Comparison of ENCODE assay signal across 9 mouse cellular contexts in genomic region chr7:141693591-141694273, GRCm38 (mm10). TPM values are rescaled to one million over a fixed set of nuclear protein-coding genes. Genes with fewer than 3 reads are reported as not detected.
DNase-seq lines count a peak whose midpoint lies in the region; ATAC-seq and TF ChIP-seq lines count a peak whose summit lies in the region.
"Had no signal": no experiment of that assay in that cellular context is flagged by ENCODE, and none has a peak within 500 bp of the region (broad histone marks: within the 10 kb centered on the region; RNA-seq: fewer than 3 reads in every experiment).

No protein-coding gene starts in this region.

- peak; percentile 11; the same call in 1 of the 2 replicates for TF ChIP-seq CTCF in liver, postnatal 0 days (IDR thresholded peaks at IDR 0.05; ENCODE audit: low read depth)
- no peak for TF ChIP-seq CTCF in small intestine, adult 2 months (IDR thresholded peaks at IDR 0.05; ENCODE audit: extremely low read depth, insufficient read length, insufficient replicate concordance, low read depth, low read length)

- no peaks in the 10 kb centered on the region for H3K36me3 ChIP-seq in heart, embryonic 16.5 days (ENCODE audit: control insufficient read depth, insufficient read depth)
- no peaks in the 10 kb centered on the region for H3K36me3 ChIP-seq in embryonic facial prominence, embryonic 13.5 days
- H3K36me3 ChIP-seq in intestine, embryonic 16.5 days (ENCODE audit: control insufficient read depth, insufficient read depth, low read length) = no peaks in the 10 kb centered on the region
- no peaks in the 10 kb centered on the region for H3K36me3 ChIP-seq in liver, postnatal 0 days (replicated peaks; ENCODE audit: insufficient read depth, low read length)
- no peaks in the 10 kb centered on the region for H3K36me3 ChIP-seq in small intestine, adult 2 months (ENCODE audit: control insufficient read depth, insufficient read depth, low read length)

- no peak overlapping the region for H3K9ac ChIP-seq in heart, embryonic 16.5 days (ENCODE audit: low read length)
- H3K9ac ChIP-seq in embryonic facial prominence, embryonic 13.5 days = no peak overlapping the region; the same call in 1 of the 2 replicates
- 0 out of 2 replicates have a peak overlapping the region, but pooled peaks have one; percentile 35 for H3K9ac ChIP-seq in intestine, embryonic 16.5 days (ENCODE audit: low read depth, low read length)
- no peak overlapping the region for H3K9ac ChIP-seq in liver, postnatal 0 days (replicated peaks)

- peak overlapping the region; percentile 11; the same call in 1 of the 2 replicates for H3K4me3 ChIP-seq in heart, embryonic 16.5 days (ENCODE audit: low read length)
- peak overlapping the region; percentile 20 for H3K4me3 ChIP-seq in embryonic facial prominence, embryonic 13.5 days
- 0 out of 2 replicates have a peak overlapping the region, but pooled peaks have one; percentile 13 for H3K4me3 ChIP-seq in intestine, embryonic 16.5 days (ENCODE audit: low read length)
- no peak overlapping the region for H3K4me3 ChIP-seq in liver, postnatal 0 days (ENCODE audit: low read depth, low read length)
- peak overlapping the region; percentile 21 for H3K4me3 ChIP-seq in small intestine, adult 2 months (ENCODE audit: low read depth, low read length)

- no peak for TF ChIP-seq EP300 in liver, postnatal 0 days (IDR thresholded peaks at IDR 0.05; ENCODE audit: low read depth)

- no peaks in the 10 kb centered on the region for H3K9me3 ChIP-seq in heart, embryonic 16.5 days (replicated peaks; ENCODE audit: control insufficient read depth, low read length)
- H3K9me3 ChIP-seq in embryonic facial prominence, embryonic 13.5 days = no peaks in the 10 kb centered on the region
- H3K9me3 ChIP-seq in intestine, embryonic 16.5 days (ENCODE audit: control insufficient read depth, low read length) = no peaks in the 10 kb centered on the region
- H3K9me3 ChIP-seq in liver, postnatal 0 days (ENCODE audit: low read length) = no peaks in the 10 kb centered on the region

- 39% methylated on average over 30 of the region's 30 CpGs for WGBS in heart, embryonic 16.5 days
- 63% methylated on average over 30 of the region's 30 CpGs for WGBS in embryonic facial prominence, embryonic 13.5 days
- WGBS in intestine, embryonic 16.5 days = 44% methylated on average over 30 of the region's 30 CpGs
- WGBS in liver, postnatal 0 days (ENCODE audit: insufficient replicate concordance) = 43% methylated on average over 28 of the region's 30 CpGs
- 44% methylated on average over 30 of the region's 30 CpGs for WGBS in small intestine, adult 2 months

- peaks cover 14% of the 10 kb centered on the region; the same call in 1 of the 2 replicates for H3K27me3 ChIP-seq in heart, embryonic 16.5 days (ENCODE audit: control insufficient read depth, insufficient read depth, low read length)
- 0 out of 2 replicates have a peak, but pooled peaks cover 3% of the 10 kb centered on the region for H3K27me3 ChIP-seq in embryonic facial prominence, embryonic 13.5 days
- H3K27me3 ChIP-seq in intestine, embryonic 16.5 days (replicated peaks; ENCODE audit: control insufficient read depth, insufficient read depth, low read length) = peaks cover 10% of the 10 kb centered on the region
- H3K27me3 ChIP-seq in liver, postnatal 0 days (ENCODE audit: insufficient read depth, low read length) = no peaks in the 10 kb centered on the region
- H3K27me3 ChIP-seq in small intestine, adult 2 months (ENCODE audit: control insufficient read depth, insufficient read depth, low read length) = no peaks in the 10 kb centered on the region

- ATAC-seq in heart, embryonic 16.5 days (replicated peaks; ENCODE audit: extremely low read depth, insufficient read depth, low FRiP score) = 0 out of 2 replicates have a peak, but pooled peaks have one; percentile 23
- ATAC-seq in embryonic facial prominence, embryonic 13.5 days (ENCODE audit: insufficient number of reproducible peaks, insufficient read depth, low FRiP score, low TSS enrichment, low read depth) = 0 out of 2 replicates have a peak, but pooled peaks have one; percentile 29
- ATAC-seq in intestine, embryonic 16.5 days = no peak
- no peak for ATAC-seq in liver, postnatal 0 days
- ATAC-seq: Patski had no signal

- no peak for DNase-seq in heart, postnatal 36 days
- DNase-seq in liver, postnatal 0 days = no peak
- DNase-seq in layer of hippocampus, postnatal 14 days (ENCODE audit: low spot score in 2 of 2) = no peak
- no peak for DNase-seq in gastrocnemius, postnatal 10 days

- no peaks in the 10 kb centered on the region for H3K4me1 ChIP-seq in heart, embryonic 16.5 days (ENCODE audit: control insufficient read depth, insufficient read depth, low read length)
- no peaks in the 10 kb centered on the region for H3K4me1 ChIP-seq in embryonic facial prominence, embryonic 13.5 days
- H3K4me1 ChIP-seq in intestine, embryonic 16.5 days (ENCODE audit: control insufficient read depth, insufficient read depth, low read length) = no peaks in the 10 kb centered on the region
- no peaks in the 10 kb centered on the region for H3K4me1 ChIP-seq in liver, postnatal 0 days (ENCODE audit: insufficient read depth)
- H3K4me1 ChIP-seq in small intestine, adult 2 months (ENCODE audit: control insufficient read depth, insufficient read depth, insufficient read length, low read length) = peaks cover 2% of the 10 kb centered on the region; the same call in 1 of the 2 replicates

- TF ChIP-seq POLR2A in small intestine, adult 2 months (IDR thresholded peaks at IDR 0.05; ENCODE audit: low read depth, low read length) = no peak

- no peak overlapping the region for H3K27ac ChIP-seq in heart, embryonic 16.5 days (ENCODE audit: low read length)
- no peak overlapping the region for H3K27ac ChIP-seq in embryonic facial prominence, embryonic 13.5 days
- H3K27ac ChIP-seq in intestine, embryonic 16.5 days (ENCODE audit: low read length) = no peak overlapping the region
- no peak overlapping the region for H3K27ac ChIP-seq in liver, postnatal 0 days (ENCODE audit: low read depth)
- H3K27ac ChIP-seq in small intestine, adult 2 months (ENCODE audit: insufficient read depth, low read depth, low read length) = no peak overlapping the region

- peak overlapping the region; percentile 35 for H3K4me2 ChIP-seq in heart, embryonic 16.5 days (ENCODE audit: low read depth, low read length)
- peak overlapping the region; percentile 54 for H3K4me2 ChIP-seq in embryonic facial prominence, embryonic 13.5 days
- peak overlapping the region; percentile 46 for H3K4me2 ChIP-seq in intestine, embryonic 16.5 days (ENCODE audit: low read depth, low read length)
- H3K4me2 ChIP-seq in liver, postnatal 0 days (ENCODE audit: low read depth, low read length) = no peak overlapping the region

- intact Hi-C loops in heart, postnatal 36 days (cut with DNase I) = no loop called here

RNA-seq across cellular contexts. Expression of gene Muc2, which starts 3.6 kb away (rescaled TPM):
- 0.31 and 1.1 TPM in 2 replicates for polyA plus RNA-seq in heart, embryonic 16.5 days (2015; fragmentation: Nextera tagmentation; extraction: Ambion mirVana)
- not detected for total RNA-seq in heart, postnatal 36 days (2021)
- polyA plus RNA-seq in embryonic facial prominence, embryonic 13.5 days (2015; fragmentation: Nextera tagmentation; extraction: Ambion mirVana) = 1.4 and 1.7 TPM in 2 replicates
- 22.1 and 28.5 TPM in 2 replicates for polyA plus RNA-seq in intestine, embryonic 16.5 days (2015; fragmentation: Nextera tagmentation; extraction: Ambion mirVana)
- polyA plus RNA-seq in liver, postnatal 0 days (2015; fragmentation: Nextera tagmentation; extraction: Ambion mirVana) = 0.12 TPM in 1 of 2 replicates, not detected in the other
- polyA plus RNA-seq in small intestine, adult 2 months (2012; rRNA removed) = 453 and 2,633 TPM in 2 replicates
- 1 to 10 TPM in 1 of 2 experiments, under 1 TPM in 1; 0.83 to 1.2 TPM for total RNA-seq in layer of hippocampus, postnatal 14 days (2021)
- total RNA-seq in gastrocnemius, postnatal 10 days (2021) = under 1 TPM; 0.28 to 0.32 TPM

RNA-seq across cellular contexts. Expression of gene Muc6, which starts 38.6 kb away (rescaled TPM):
- polyA plus RNA-seq in heart, embryonic 16.5 days (2015; fragmentation: Nextera tagmentation; extraction: Ambion mirVana) = 0.14 and 0.18 TPM in 2 replicates
- not detected for total RNA-seq in heart, postnatal 36 days (2021)
- 0.18 and 0.30 TPM in 2 replicates for polyA plus RNA-seq in embryonic facial prominence, embryonic 13.5 days (2015; fragmentation: Nextera tagmentation; extraction: Ambion mirVana)
- 0.24 and 0.28 TPM in 2 replicates for polyA plus RNA-seq in intestine, embryonic 16.5 days (2015; fragmentation: Nextera tagmentation; extraction: Ambion mirVana)
- 0.71 and 0.81 TPM in 2 replicates for polyA plus RNA-seq in liver, postnatal 0 days (2015; fragmentation: Nextera tagmentation; extraction: Ambion mirVana)
- 1.4 and 475 TPM in 2 replicates for polyA plus RNA-seq in small intestine, adult 2 months (2012; rRNA removed)
- not detected for total RNA-seq in layer of hippocampus, postnatal 14 days (2021)
- total RNA-seq in gastrocnemius, postnatal 10 days (2021) = not detected

Comparison
In these comparisons a context has a peak if more than half of its experiments do, and no peak if none do; other contexts are left out.
1. ATAC-seq: peak in heart, embryonic 16.5 days (single experiment) and embryonic facial prominence, embryonic 13.5 days (single experiment); none in intestine, embryonic 16.5 days (single experiment) and liver, postnatal 0 days (single experiment).
2. RNA of gene Muc2, which starts 3.6 kb away (polyA plus RNA-seq): 453 to 2,633 TPM in small intestine, adult 2 months; 22.1 to 28.5 TPM in intestine, embryonic 16.5 days, 1.4 to 1.7 TPM in embryonic facial prominence, embryonic 13.5 days, 0.31 to 1.1 TPM in heart, embryonic 16.5 days and 0.12 TPM in liver, postnatal 0 days; every median in the first group is over 10 times any median in the second.